Mouse (Mus musculus) retina, postnatal 1 day (tissue): Measurements from ENCODE around the gene Polr2i.
"Not testable (repeated sequence)": the region's sequence is repeated elsewhere in the genome, so short reads cannot be mapped to it uniquely, and the experiment has no call there.

Experiments used
- DNase-seq: peaks from one replicate; pipeline ENCODE4 v3.0.0-alpha.2; 2012

Gene Polr2i

GRCm38 (mm10) chr7:30205383-30205782 lies 26.4 kb upstream of the Polr2i start:
- DNase-seq = peak; percentile 85

GRCm38 (mm10) chr7:30206364-30206763 lies 25.4 kb upstream of the Polr2i start:
- DNase-seq = not testable (repeated sequence)

- DNase-seq = no peak
These were observed 20.7 kb upstream of the Polr2i start for GRCm38 (mm10) chr7:30211025-30211424.

- DNase-seq = no peak
These were observed 17.9 kb upstream of the Polr2i start for GRCm38 (mm10) chr7:30213881-30214280.

- DNase-seq = no peak
These were observed 15.9 kb upstream of the Polr2i start for GRCm38 (mm10) chr7:30215875-30216274.

- DNase-seq = peak; percentile 94
These were observed 15.0 kb upstream of the Polr2i start for GRCm38 (mm10) chr7:30216723-30217151.

GRCm38 (mm10) chr7:30217277-30217676 lies 14.5 kb upstream of the Polr2i start:
- DNase-seq = no peak

- DNase-seq = peak; percentile 89
These were observed 12.3 kb upstream of the Polr2i start for GRCm38 (mm10) chr7:30219293-30220007.

- DNase-seq = no peak
These were observed 11.8 kb upstream of the Polr2i start for GRCm38 (mm10) chr7:30220008-30220356.

- DNase-seq = no peak
These were observed 10.3 kb upstream of the Polr2i start for GRCm38 (mm10) chr7:30221433-30221832.

- DNase-seq = no peak
These were observed 9.5 kb upstream of the Polr2i start for GRCm38 (mm10) chr7:30222205-30222604.

- no peak for DNase-seq
These were observed 7.5 kb upstream of the Polr2i start for GRCm38 (mm10) chr7:30224206-30224605.

GRCm38 (mm10) chr7:30231328-30231668 lies 450 bp upstream of the Polr2i start:
- DNase-seq = no peak

- peak; percentile 71 for DNase-seq
These were observed 942 bp downstream of the Polr2i start for GRCm38 (mm10) chr7:30232631-30233148.

- DNase-seq = no peak
These were observed 1.6 kb downstream of the Polr2i start for GRCm38 (mm10) chr7:30233387-30233786.

GRCm38 (mm10) chr7:30234276-30234858 lies 2.6 kb downstream of the Polr2i start:
- no peak for DNase-seq

- no peak for DNase-seq
These were observed 3.3 kb downstream of the Polr2i start for GRCm38 (mm10) chr7:30235091-30235490.

GRCm38 (mm10) chr7:30235625-30236024 lies 3.9 kb downstream of the Polr2i start, which contains the start of gene Ovol3:
Gene Ovol3 (minus strand): TSS chr7:30235725.
- no peak for DNase-seq

GRCm38 (mm10) chr7:30237374-30237773 lies 5.6 kb downstream of the Polr2i start:
- not testable (repeated sequence) for DNase-seq

- DNase-seq = no peak
These were observed 20.5 kb downstream of the Polr2i start for GRCm38 (mm10) chr7:30251956-30252954.

- DNase-seq = no peak
These were observed 33.3 kb downstream of the Polr2i start for GRCm38 (mm10) chr7:30265041-30265440.

- no peak for DNase-seq
These were observed 33.8 kb downstream of the Polr2i start for GRCm38 (mm10) chr7:30265531-30265930.

- no peak for DNase-seq
These were observed 34.2 kb downstream of the Polr2i start for GRCm38 (mm10) chr7:30265935-30266334.
